Mouse (Mus musculus) neural tube, embryonic 13.5 days (tissue): ENCODE measurements around the gene Kcnmb3. TPM values are rescaled to one million over a fixed set of nuclear protein-coding genes. Genes with fewer than 3 reads are reported as not detected.
A peak's percentile ranks its signal among the peaks of the same experiment; 100 is the strongest.

Experiments
- ATAC-seq: fragments of 200-750 bp; cut with Nextera tagmentation; 2 replicates; pipeline ENCODE4 v1.8.0; 2017; ENCODE audit warnings: low read depth, mild to moderate bottlenecking, moderate TSS enrichment, moderate library complexity
- H3K27ac ChIP-seq: fragments of 300-500 bp; sonication (generic); replicated peaks from 2 replicates; pipeline ENCODE4 v1.5.1; 2015; ENCODE audit warnings: moderate library complexity, mild to moderate bottlenecking, inconsistent platforms
- H3K27me3 ChIP-seq: fragments of 300-500 bp; sonication (generic); 2 replicates; pipeline ENCODE4 v1.6.1; 2015; ENCODE audit warnings: mild to moderate bottlenecking, inconsistent platforms
- H3K36me3 ChIP-seq: fragments of 300-500 bp; sonication (generic); 2 replicates; pipeline ENCODE4 v1.6.1; 2015; ENCODE audit warnings: mild to moderate bottlenecking, inconsistent platforms
- H3K4me1 ChIP-seq: fragments of 300-500 bp; sonication (generic); replicated peaks from 2 replicates; pipeline ENCODE4 v1.6.1; 2015; ENCODE audit warnings: inconsistent platforms
- H3K4me2 ChIP-seq: fragments of 300-500 bp; sonication (generic); 2 replicates; pipeline ENCODE4 v1.6.1; 2015; ENCODE audit warnings: inconsistent platforms, mild to moderate bottlenecking, moderate library complexity
- H3K4me3 ChIP-seq: fragments of 300-500 bp; sonication (generic); 2 replicates; pipeline ENCODE4 v1.5.1; 2015; ENCODE audit warnings: mild to moderate bottlenecking, inconsistent platforms
- H3K9ac ChIP-seq: fragments of 300-500 bp; sonication (generic); 2 replicates; pipeline ENCODE4 v1.6.1; 2015; ENCODE audit warnings: moderate library complexity, mild to moderate bottlenecking, inconsistent platforms
- H3K9me3 ChIP-seq: fragments of 300-500 bp; sonication (generic); 2 replicates; pipeline ENCODE4 v1.6.1; 2016; ENCODE audit warnings: inconsistent platforms
- WGBS: fragments of 180-500 bp; shearing (Covaris S2); methylation state at CpG from one replicate; pipeline ENCODE4 v1.1.7; 2015; 5-methylcytosine and 5-hydroxymethylcytosine counted together
- polyA plus RNA-seq: library from polyadenylated mRNA; unstranded; fragments of >200 nt; fragmentation: Nextera tagmentation; extraction: Ambion mirVana; gene quantifications from 2 replicates; pipeline ENCODE4 v1.2.1, GENCODE M21; 2015

Kcnmb3 gene
- polyA plus RNA-seq, result 0.11 and 0.17 TPM in 2 replicates

DNA sequence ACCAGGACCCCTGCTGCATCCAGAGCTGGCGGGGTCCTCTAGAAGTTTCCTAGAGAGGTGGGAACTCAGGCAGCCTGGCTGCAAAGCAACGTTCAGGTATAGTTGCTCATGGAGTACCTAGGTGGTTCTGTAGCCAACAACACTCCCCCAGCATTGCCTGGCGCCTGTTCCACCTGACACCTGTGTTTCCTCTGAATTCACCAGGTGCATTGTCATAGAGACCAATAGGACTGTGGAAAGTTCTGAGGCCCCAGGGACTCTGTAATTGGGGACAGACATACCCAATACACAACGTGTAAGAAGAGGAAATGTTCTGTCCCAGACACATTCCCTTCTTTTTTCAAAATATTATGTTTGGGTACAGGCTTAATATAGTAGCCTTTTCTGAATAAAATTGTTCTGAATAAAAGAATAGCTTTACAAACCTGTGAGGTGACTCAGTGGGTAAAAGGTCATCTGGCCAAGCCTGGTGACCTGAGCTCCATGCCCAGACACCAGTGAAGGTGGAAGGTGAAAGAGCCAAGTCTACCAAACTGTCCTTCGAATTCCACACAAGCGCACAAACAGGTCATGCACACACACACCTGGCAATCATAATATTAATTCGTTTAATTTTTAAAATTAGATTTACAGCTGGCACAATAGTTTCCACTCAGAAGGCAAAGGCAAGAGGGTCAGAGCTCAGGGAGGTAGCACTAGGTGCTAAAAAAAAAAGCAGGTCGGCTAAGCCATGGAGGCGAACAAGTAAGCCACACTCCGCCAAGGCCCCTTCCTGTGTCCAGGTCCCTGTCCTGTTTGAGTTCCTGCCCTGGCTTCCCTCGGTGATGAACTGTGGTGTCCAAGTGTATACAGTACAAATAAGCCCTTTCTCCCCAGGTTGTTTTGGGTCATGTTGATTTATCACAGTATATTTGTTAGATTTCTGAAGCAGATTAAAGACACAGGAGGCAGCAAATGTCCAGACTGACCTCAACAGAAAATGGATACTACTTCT is at the start of gene Kcnmb3:
Kcnmb3 (minus strand) TSS at position 135 of the 994 bp plus-strand sequence.
- Histone ChIP-seq H3K27ac (no peak within 1 kb of the TSS), H3K4me2 (no peak within 1 kb of the TSS), H3K36me3 (no peaks in the 10 kb centered on the region), H3K9ac (no peak within 1 kb of the TSS), H3K4me1 (no peaks in the 10 kb centered on the region; the same call in 1 of the 2 replicates), H3K27me3 (no peaks in the 10 kb centered on the region), H3K4me3 (no peak within 1 kb of the TSS), H3K9me3 (no peaks in the 10 kb centered on the region)
- 84% methylated on average over 11 of the region's 11 CpGs for WGBS
- no peak for ATAC-seq

DNA sequence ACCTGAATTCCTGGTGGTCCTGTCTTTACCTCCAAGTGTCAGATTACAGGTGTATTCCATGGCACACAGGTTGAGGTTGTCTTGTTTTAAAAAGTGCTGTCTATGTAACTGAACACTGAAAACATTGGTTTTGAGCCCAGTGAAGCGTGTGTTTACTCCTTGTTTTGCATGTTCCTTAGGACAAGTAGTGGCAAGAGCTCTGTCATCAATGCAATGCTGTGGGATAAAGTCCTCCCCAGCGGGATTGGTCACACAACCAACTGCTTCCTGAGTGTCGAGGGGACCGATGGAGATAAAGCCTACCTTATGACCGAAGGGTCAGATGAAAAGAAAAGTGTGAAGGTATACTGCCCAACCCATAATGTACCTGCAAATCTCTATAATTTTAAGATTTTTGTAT is 46.1 kb upstream of the Kcnmb3 start:
- Histone ChIP-seq H3K4me2 (no peak overlapping the region), H3K36me3 (peaks cover 68% of the 10 kb centered on the region), H3K9ac (no peak overlapping the region), H3K9me3 (no peaks in the 10 kb centered on the region), H3K4me3 (no peak overlapping the region), H3K4me1 (no peaks in the 10 kb centered on the region), H3K27me3 (no peaks in the 10 kb centered on the region), H3K27ac (no peak overlapping the region)
- WGBS, result 91% methylated on average over 5 of the region's 5 CpGs
- ATAC-seq, result no peak

DNA sequence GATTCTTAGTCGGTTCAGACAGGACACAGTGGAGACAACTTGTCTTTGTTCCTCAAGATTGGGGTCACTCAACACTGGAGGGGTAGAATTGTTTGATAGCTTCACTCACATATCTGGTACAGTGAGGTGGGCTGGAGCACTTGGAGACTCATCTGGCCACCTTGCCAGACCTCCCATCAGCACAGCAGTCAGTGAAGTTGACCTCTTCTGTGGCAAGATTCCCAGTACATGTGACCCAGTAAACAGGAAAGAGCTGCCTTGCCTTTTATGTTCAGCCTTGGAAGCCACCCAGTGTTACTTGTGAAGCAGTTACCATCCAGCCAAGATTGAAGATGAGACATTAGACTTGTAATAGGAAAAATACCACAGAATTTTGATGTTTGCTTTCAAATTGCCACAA is 45.5 kb upstream of the Kcnmb3 start:
- Histone ChIP-seq H3K9me3 (no peaks in the 10 kb centered on the region), H3K9ac (no peak overlapping the region), H3K4me2 (no peak overlapping the region), H3K4me3 (no peak overlapping the region), H3K27me3 (no peaks in the 10 kb centered on the region), H3K27ac (no peak overlapping the region), H3K36me3 (peaks cover 66% of the 10 kb centered on the region), H3K4me1 (no peaks in the 10 kb centered on the region)
- 35% methylated on average over 1 of the region's 1 CpGs for WGBS
- ATAC-seq, result no peak

DNA sequence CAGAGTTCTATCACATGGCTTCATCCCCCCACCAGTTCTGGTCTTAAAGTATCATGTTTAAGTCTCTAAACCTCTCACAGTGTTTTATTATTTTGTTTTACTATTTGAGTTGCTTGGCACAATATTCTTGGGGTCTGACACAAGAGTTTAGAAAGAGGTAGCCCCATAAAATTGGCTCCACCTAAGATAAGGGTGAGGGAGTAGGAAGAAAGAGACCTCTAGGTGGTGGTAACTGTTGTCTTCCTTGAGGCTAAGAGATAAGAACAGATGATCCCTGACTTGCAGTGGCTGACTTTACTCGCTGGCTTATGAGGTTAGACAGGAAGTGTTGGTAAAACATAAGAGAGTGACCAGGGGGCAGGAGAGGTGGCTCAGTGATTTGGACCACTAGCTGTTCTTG is 43.7 kb upstream of the Kcnmb3 start:
- Histone ChIP-seq H3K27ac (no peak overlapping the region), H3K4me1 (0 out of 2 replicates have a peak, but pooled peaks cover 5% of the 10 kb centered on the region), H3K9ac (no peak overlapping the region), H3K27me3 (no peaks in the 10 kb centered on the region), H3K36me3 (peaks cover 62% of the 10 kb centered on the region), H3K4me3 (no peak overlapping the region), H3K9me3 (no peaks in the 10 kb centered on the region), H3K4me2 (no peak overlapping the region)
- ATAC-seq, result no peak
- 88% methylated on average over 1 of the region's 1 CpGs for WGBS

DNA sequence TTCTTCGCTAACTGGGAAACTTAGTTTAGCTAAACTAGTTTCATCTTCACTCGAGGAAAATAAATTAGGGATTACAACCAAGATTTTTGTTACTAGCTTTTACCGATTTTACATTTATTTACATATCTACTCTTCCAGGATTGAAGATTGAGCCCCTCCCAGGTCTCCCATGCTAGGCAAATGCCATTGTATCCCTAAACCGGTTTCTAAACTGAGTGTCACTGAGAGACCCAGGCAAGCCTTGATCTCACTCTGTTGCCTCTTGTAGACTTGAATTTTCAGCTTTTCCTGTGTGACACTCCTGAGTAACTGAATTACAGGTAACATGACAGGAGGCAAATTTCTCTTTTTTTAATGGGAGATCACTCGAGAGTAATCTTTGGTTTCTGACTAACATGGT is 38.0 kb upstream of the Kcnmb3 start:
- peak overlapping the region; percentile 85 for H3K9ac ChIP-seq
- H3K27ac ChIP-seq, result no peak overlapping the region
- peak overlapping the region; percentile 71 for H3K4me2 ChIP-seq
- ATAC-seq, result no peak
- H3K27me3 ChIP-seq, result no peaks in the 10 kb centered on the region
- peak overlapping the region; percentile 83 for H3K4me3 ChIP-seq
- WGBS, result 15% methylated on average over 5 of the region's 5 CpGs
- no peaks in the 10 kb centered on the region; the same call in 1 of the 2 replicates for H3K9me3 ChIP-seq
- peaks cover 34% of the 10 kb centered on the region for H3K36me3 ChIP-seq
- peaks cover 13% of the 10 kb centered on the region for H3K4me1 ChIP-seq

DNA sequence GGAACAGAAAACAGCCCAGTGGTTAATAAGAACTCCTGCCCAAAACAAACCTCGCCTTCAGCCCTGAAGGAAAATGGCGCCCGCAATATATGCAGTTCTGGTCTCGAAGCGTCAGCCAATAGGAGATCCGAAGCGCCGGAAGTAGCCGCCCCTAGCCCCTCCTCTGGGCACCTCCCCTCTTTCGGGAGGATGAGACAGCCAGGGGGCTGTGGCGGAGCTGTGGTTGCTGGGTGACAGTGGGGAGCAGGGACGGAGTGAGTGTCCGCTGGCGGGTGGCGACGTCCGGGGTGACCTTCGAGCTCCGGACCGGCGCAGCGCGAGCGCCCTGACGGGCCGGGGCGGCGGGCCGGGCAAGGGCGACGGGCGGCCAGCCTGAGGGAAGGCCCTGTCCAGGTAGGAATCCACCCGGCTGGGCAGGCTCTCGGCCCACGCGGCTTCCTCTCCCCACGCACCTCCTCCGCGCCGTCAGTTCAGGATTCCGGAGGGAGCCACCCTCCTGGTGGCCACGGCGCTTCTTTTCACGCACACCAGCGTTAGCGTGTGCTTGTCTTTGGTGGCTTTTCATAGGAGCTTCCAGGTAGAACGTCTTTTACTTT is 37.4 kb upstream of the Kcnmb3 start, which contains the start of gene Mfn1:
Mfn1 (plus strand) TSS at position 163 of the 596 bp plus-strand sequence.
- WGBS, result under 1% methylated on average over 47 of the region's 47 CpGs
- peaks cover 13% of the 10 kb centered on the region for H3K4me1 ChIP-seq
- H3K9ac ChIP-seq, result peak within 1 kb of the TSS; percentile 85
- no peaks in the 10 kb centered on the region for H3K27me3 ChIP-seq
- no peaks in the 10 kb centered on the region; the same call in 1 of the 2 replicates for H3K9me3 ChIP-seq
- H3K4me2 ChIP-seq, result peak within 1 kb of the TSS; percentile 71
- peak within 1 kb of the TSS; percentile 77 for H3K27ac ChIP-seq
- peak; percentile 100 for ATAC-seq
- H3K36me3 ChIP-seq, result peaks cover 28% of the 10 kb centered on the region
- H3K4me3 ChIP-seq, result peak within 1 kb of the TSS; percentile 83

DNA sequence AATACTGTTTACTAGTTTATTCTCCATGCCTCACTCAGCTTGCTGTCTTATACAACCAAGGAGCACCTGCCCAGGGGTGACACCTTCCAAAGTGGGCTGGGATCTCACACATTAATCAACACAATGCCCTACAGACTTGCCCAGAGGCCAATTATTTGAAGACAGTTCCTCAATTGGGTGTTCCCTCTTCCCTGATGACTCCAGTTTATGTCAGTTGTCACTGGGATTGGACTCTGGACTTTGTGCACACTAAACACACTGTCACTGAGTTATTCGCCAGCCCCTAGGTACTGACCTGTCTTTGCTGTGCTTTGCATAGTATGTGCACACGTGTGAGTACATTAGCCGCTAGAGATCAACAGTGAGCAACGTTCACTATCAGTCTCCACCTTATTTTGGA is 35.1 kb upstream of the Kcnmb3 start:
- no peak overlapping the region for H3K27ac ChIP-seq
- H3K4me3 ChIP-seq, result no peak overlapping the region
- H3K9ac ChIP-seq, result no peak overlapping the region
- WGBS, result 95% methylated on average over 4 of the region's 4 CpGs
- H3K4me1 ChIP-seq, result peaks cover 11% of the 10 kb centered on the region
- no peaks in the 10 kb centered on the region for H3K27me3 ChIP-seq
- peaks cover 32% of the 10 kb centered on the region for H3K36me3 ChIP-seq
- no peak for ATAC-seq
- H3K4me2 ChIP-seq, result no peak overlapping the region
- no peaks in the 10 kb centered on the region; the same call in none of the 2 replicates for H3K9me3 ChIP-seq

DNA sequence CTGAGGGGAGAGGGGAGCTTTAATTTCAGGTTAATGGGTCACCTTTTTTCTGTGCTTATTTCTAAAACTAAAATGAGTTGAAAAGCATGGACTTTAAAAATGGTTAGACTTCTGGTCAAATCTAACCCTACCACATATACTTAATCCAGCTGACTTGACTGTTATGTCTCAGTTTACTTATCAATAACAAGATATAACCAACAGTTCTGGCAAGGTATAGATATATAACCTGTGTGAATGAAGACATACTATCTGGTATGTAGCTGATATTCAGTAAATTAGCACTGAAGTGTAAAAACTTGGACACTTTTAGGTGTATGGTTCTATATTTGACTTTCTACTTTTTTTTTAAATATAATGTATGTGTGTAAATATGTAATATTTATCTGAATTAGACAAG is 21.5 kb upstream of the Kcnmb3 start:
- no peak for ATAC-seq
- Histone ChIP-seq H3K4me1 (peaks cover 36% of the 10 kb centered on the region), H3K4me3 (no peak overlapping the region), H3K9ac (0 out of 2 replicates have a peak overlapping the region, but pooled peaks have one; percentile 26), H3K27ac (no peak overlapping the region), H3K27me3 (no peaks in the 10 kb centered on the region), H3K9me3 (no peaks in the 10 kb centered on the region), H3K4me2 (no peak overlapping the region), H3K36me3 (peaks cover 34% of the 10 kb centered on the region)

DNA sequence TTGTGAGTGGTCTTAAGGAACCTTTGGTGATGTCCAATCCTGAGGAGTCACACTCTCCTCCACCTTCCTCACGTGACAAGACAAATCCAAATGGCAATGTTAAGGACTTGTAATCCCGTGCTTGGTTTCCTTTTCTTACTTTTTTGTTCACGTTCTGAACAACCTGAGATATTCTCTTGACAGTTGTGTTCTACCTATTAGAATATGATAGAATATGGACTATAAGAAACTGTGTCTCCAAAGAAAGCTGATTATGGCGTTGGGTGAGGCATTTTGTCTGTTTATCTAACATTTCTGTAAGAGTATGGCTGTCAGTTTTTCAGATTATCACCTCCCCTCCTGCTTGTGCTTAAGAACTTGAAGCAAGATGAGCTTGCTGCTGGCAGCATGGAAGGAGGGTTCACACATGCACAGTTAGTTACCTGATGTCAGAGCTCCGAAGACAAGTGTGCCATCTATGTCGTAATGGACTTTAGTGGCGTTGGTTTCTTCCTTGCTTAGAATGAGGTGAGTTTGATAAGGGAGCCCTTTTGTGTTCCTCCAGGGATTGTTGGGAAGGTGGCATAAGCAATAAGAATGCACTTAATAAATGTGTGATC is 20.8 kb upstream of the Kcnmb3 start:
- Histone ChIP-seq H3K36me3 (peaks cover 28% of the 10 kb centered on the region), H3K9me3 (no peaks in the 10 kb centered on the region), H3K9ac (no peak overlapping the region), H3K4me2 (no peak overlapping the region), H3K27ac (no peak overlapping the region), H3K27me3 (no peaks in the 10 kb centered on the region), H3K4me3 (no peak overlapping the region), H3K4me1 (peaks cover 36% of the 10 kb centered on the region)
- no peak for ATAC-seq
- 90% methylated on average over 7 of the region's 7 CpGs for WGBS

DNA sequence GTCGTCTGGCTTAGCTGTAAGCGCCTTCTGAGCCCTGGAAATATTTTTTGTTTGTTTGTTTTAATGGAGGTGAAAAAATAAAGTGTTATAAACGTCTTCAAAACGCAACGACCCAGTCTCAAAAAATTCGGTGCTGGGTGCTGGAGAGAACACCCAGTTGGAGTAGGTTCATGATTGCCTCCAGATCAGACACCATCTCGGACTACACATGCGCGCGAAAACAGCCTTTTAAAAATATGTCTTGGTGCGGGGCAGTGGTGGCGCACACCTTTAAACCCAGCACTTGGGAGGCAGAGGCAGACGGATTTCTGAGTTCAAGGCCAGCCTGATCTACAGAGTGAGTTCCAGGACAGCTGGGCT is 19.1 kb upstream of the Kcnmb3 start:
- Histone ChIP-seq H3K9me3 (no peaks in the 10 kb centered on the region), H3K36me3 (peaks cover 13% of the 10 kb centered on the region), H3K27ac (peak overlapping the region; percentile 87; the same call in 1 of the 2 replicates), H3K4me2 (peak overlapping the region; percentile 80), H3K27me3 (no peaks in the 10 kb centered on the region), H3K4me1 (peaks cover 36% of the 10 kb centered on the region), H3K4me3 (peak overlapping the region; percentile 93), H3K9ac (peak overlapping the region; percentile 96)
- no peak for ATAC-seq
- WGBS, result 7% methylated on average over 13 of the region's 13 CpGs

DNA sequence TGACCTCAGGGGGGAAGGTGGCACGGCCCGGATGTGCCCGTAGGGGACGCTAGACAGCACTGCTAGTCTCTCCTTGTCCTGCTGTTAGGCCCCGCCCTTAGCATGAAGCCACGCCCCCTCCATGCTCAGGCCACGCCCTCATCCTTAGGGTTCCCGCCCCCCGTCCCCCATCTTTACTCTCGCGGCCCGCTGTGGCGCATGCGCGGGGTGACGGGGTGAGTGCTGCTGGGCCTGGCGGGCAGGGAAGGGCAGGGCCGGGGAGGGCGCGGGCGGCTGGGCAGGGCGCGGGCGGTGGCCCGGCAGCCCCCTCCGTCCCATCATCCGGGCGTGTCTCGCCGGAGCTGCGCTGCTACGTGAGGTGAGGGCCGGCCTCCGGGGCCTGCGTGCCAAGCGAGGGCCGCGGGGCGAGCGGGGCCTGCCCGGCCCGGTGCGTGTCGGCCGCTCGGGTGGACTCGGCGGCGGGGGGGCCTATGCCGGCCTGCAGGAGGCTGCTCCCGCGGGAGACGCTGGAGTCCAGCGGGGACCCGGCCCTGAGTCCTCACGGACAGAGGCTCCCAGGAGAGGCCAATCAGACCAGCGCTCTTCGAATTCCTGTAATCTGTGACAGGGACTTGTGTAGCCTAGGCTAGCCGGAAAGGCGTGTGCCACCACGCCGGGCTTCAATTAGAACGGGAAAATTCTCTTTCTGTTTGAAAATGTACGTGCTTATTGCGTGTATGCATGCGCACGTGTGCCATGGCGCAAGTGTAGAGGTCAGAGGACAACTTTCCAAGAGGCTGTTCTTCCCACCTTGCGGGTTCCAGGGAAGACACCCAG is 18.6 kb upstream of the Kcnmb3 start:
- peaks cover 7% of the 10 kb centered on the region for H3K36me3 ChIP-seq
- H3K9me3 ChIP-seq, result no peaks in the 10 kb centered on the region
- H3K4me1 ChIP-seq, result peaks cover 36% of the 10 kb centered on the region
- H3K27ac ChIP-seq, result peak overlapping the region; percentile 87
- H3K4me2 ChIP-seq, result peak overlapping the region; percentile 80
- peak overlapping the region; percentile 93 for H3K4me3 ChIP-seq
- H3K27me3 ChIP-seq, result no peaks in the 10 kb centered on the region
- under 1% methylated on average over 69 of the region's 69 CpGs for WGBS
- H3K9ac ChIP-seq, result peak overlapping the region; percentile 96
- ATAC-seq, result peak; percentile 90
